12 mouse cellular contexts compared by ENCODE assay signal in genomic region chr16:95815966-95816365, GRCm38 (mm10).
"Had no signal": no experiment of that assay in that cellular context is flagged by ENCODE, and none has a peak within 500 bp of the region (broad histone marks: within the 10 kb centered on the region; RNA-seq: fewer than 3 reads in every experiment).

No protein-coding gene starts in this region.

- H3K9me3 ChIP-seq: midbrain, embryonic 15.5 days had no signal

- DNase-seq: kidney, adult 8-10 months; kidney, postnatal 25 days; lung, adult 2 months; lung, postnatal 10 days; right cerebral cortex, adult 18-20 months; right cerebral cortex, postnatal 25 days; thymus, adult 18-20 months had no signal

- H3K9ac ChIP-seq: limb, embryonic 12.5 days; liver, embryonic 14.5 days; midbrain, embryonic 15.5 days had no signal

- H3K4me2 ChIP-seq: limb, embryonic 12.5 days; midbrain, embryonic 11.5 days; midbrain, embryonic 15.5 days had no signal

- ATAC-seq: midbrain, embryonic 15.5 days had no signal

- H3K27ac ChIP-seq: limb, embryonic 12.5 days; liver, embryonic 14.5 days; midbrain, embryonic 15.5 days had no signal

- H3K4me3 ChIP-seq: limb, embryonic 12.5 days; megakaryocyte, embryonic 14.5 days; midbrain, embryonic 15.5 days had no signal

- H3K27me3 ChIP-seq: limb, embryonic 12.5 days; midbrain, embryonic 15.5 days had no signal

- H3K4me1 ChIP-seq: midbrain, embryonic 15.5 days had no signal

- H3K36me3 ChIP-seq: limb, embryonic 12.5 days; midbrain, embryonic 15.5 days had no signal
